Mouse (Mus musculus): Measurements from ENCODE around the gene Cyp2c23.

GRCm38 (mm10) chr19:43990362-43990761, 38.6 kb downstream of the Cyp2c23 start:
- TF ChIP-seq CTCF (IDR thresholded peaks at IDR 0.05; ENCODE audit: borderline replicate concordance, control insufficient read depth, extremely low read depth, insufficient read depth, low read length, poor library complexity) (no peak), POLR2A (IDR thresholded peaks at IDR 0.05; ENCODE audit: control insufficient read depth, extremely low read depth, insufficient read depth, low read length, poor library complexity) (no peak)

All from thymus, adult 2 months (tissue).